Mouse (Mus musculus): ENCODE results near the gene Coro2b. TPM values are rescaled to one million over a fixed set of nuclear protein-coding genes. Genes with fewer than 3 reads are reported as not detected.

Coro2b gene
- polyA plus RNA-seq, 1 experiment from 2014 or later: 41.5 TPM

DNA sequence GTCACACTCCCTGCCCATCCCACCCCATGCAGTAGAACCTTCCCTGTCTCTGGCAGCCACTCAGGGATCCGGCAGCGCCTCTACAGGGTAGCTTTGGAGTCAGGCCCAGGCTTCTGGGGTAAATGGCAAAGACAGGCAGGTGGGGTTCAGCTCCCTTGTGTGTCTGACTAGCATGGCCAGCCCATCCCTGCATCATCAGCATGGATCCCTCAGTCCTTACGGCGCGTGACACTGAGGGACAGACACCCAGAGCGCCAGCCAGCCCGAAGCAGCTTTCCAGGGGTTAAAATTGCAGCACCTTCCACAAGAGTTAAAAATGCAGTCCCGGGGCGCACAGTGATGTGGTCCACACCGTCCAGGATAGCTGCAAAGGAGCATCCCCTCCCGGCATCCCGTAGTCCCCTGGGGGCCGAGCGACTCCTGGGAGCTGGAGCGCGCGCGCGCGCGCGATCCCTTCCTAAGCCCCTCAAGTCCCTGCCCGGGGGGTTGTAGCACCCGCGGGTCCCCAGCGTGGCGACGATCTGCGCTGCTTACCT lies 657 bp downstream of the Coro2b start:
- Histone ChIP-seq H3K27me3 (no peaks in the 10 kb centered on the region), H3K36me3 (no peaks in the 10 kb centered on the region), H3K9ac (peak overlapping the region; percentile 93), H3K4me3 (peak overlapping the region; percentile 72), H3K9me3 (no peaks in the 10 kb centered on the region), H3K4me2 (peak overlapping the region; percentile 81), H3K4me1 (replicated peaks) (peaks cover 92% of the 10 kb centered on the region), H3K27ac (replicated peaks) (peak overlapping the region; percentile 98)
- WGBS: under 1% methylated on average over 29 of the region's 29 CpGs
- ATAC-seq (ENCODE audit: low read depth): peak; percentile 41

DNA sequence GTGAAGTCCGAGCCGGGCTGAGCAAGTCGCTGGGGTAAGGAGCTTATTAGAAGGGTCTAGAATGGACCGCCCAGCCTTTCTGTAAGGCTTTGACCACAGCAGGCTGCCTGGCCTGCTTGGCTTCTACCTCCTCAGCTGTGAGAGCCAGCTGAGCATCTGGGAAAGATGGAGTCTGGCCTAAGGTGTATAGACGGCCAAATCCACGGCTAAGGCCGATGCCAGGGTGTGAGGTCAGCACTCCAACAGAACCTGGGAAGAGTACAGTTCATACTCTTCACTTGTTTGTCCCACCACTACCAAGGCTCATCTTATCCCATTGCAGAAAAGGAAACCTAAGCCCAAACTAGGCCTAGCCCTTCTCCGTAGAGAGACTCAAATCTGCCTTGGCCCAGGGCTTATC lies 1.3 kb downstream of the Coro2b start:
- 68% methylated on average over 8 of the region's 8 CpGs for WGBS
- Histone ChIP-seq H3K9me3 (no peaks in the 10 kb centered on the region), H3K4me1 (replicated peaks) (peaks cover 92% of the 10 kb centered on the region), H3K4me2 (peak overlapping the region; percentile 81), H3K9ac (peak overlapping the region; percentile 93), H3K27ac (replicated peaks) (peak overlapping the region; percentile 98), H3K4me3 (peak overlapping the region; percentile 72), H3K36me3 (no peaks in the 10 kb centered on the region), H3K27me3 (no peaks in the 10 kb centered on the region)
- ATAC-seq (ENCODE audit: low read depth): no peak

DNA sequence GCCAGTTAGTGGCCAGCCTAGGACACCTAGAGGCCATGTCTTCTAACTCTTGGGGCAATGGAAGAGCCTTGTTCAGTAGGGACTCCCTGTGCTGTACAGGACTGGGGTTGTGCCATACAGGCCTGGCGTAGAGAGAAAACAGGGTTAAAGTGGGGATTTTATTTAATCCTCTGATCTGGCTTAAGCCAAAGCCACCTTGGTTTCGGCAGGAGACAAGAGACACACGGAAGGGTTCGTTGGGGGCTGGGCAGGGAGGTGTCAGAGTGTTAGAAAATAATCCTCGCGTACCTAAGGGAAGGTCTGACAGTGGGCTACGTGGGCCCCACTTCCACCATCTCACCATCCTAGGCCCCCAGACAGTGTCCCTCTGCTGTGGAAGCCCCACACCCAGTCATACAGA lies 2.2 kb downstream of the Coro2b start:
- H3K4me3 ChIP-seq: 0 out of 2 replicates have a peak overlapping the region, but pooled peaks have one; percentile 72
- no peaks in the 10 kb centered on the region for H3K27me3 ChIP-seq
- no peak overlapping the region for H3K27ac ChIP-seq (replicated peaks)
- H3K36me3 ChIP-seq: no peaks in the 10 kb centered on the region
- peak overlapping the region; percentile 93 for H3K9ac ChIP-seq
- WGBS: 90% methylated on average over 7 of the region's 7 CpGs
- no peaks in the 10 kb centered on the region for H3K9me3 ChIP-seq
- ATAC-seq (ENCODE audit: low read depth): no peak
- peaks cover 93% of the 10 kb centered on the region for H3K4me1 ChIP-seq (replicated peaks)
- H3K4me2 ChIP-seq: peak overlapping the region; percentile 81

DNA sequence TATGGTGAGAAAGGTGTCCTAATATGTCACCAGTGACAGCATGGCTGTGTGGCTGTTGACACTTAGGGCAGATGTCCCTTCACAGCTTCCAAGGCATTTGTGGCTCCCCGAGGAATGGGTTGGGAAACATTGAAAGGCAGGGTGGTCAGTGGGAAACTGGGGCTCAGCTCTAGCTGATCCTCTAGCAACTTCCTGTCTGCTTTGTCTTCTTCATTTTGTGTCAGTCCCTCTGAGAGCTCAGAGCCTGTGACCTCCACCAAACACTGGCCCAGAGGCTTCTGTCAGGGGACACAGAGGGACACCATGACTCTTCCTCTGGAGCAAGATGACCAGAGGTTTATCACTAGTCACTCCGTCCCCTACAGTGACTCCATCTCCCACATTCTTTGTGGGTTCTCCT lies 2.7 kb downstream of the Coro2b start:
- Histone ChIP-seq H3K9me3 (no peaks in the 10 kb centered on the region), H3K27me3 (no peaks in the 10 kb centered on the region), H3K9ac (no peak overlapping the region), H3K36me3 (no peaks in the 10 kb centered on the region), H3K27ac (replicated peaks) (peak overlapping the region; percentile 98; the same call in 1 of the 2 replicates), H3K4me3 (no peak overlapping the region), H3K4me1 (replicated peaks) (peaks cover 92% of the 10 kb centered on the region), H3K4me2 (peak overlapping the region; percentile 81; the same call in 1 of the 2 replicates)
- 80% methylated on average over 2 of the region's 2 CpGs for WGBS
- no peak for ATAC-seq (ENCODE audit: low read depth)

DNA sequence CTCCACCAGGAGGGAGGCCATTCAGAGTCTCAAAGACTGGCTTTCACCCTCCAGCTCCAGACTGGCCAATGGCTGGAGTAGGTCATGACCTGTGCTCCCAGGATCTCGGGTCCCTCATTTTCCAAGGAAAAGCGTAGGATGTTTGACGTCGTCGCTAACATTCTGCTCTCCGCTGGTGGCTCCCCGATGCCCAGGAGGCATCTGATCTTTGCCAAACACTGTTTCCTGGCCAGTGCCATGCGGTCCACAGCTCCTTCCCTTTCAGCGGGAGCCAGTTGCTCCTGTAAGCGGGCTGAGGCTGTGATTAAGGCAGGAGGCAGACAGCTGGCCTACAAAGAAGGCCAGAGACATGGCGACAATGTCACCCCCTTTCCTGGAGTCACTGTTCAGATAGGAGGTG lies 4.0 kb downstream of the Coro2b start:
- Histone ChIP-seq H3K4me1 (replicated peaks) (peaks cover 91% of the 10 kb centered on the region), H3K27ac (replicated peaks) (peak overlapping the region; percentile 98), H3K9me3 (no peaks in the 10 kb centered on the region), H3K9ac (peak overlapping the region; percentile 65), H3K4me3 (no peak overlapping the region), H3K27me3 (no peaks in the 10 kb centered on the region), H3K36me3 (no peaks in the 10 kb centered on the region), H3K4me2 (peak overlapping the region; percentile 34)
- WGBS: 43% methylated on average over 11 of the region's 11 CpGs
- no peak for ATAC-seq (ENCODE audit: low read depth)

DNA sequence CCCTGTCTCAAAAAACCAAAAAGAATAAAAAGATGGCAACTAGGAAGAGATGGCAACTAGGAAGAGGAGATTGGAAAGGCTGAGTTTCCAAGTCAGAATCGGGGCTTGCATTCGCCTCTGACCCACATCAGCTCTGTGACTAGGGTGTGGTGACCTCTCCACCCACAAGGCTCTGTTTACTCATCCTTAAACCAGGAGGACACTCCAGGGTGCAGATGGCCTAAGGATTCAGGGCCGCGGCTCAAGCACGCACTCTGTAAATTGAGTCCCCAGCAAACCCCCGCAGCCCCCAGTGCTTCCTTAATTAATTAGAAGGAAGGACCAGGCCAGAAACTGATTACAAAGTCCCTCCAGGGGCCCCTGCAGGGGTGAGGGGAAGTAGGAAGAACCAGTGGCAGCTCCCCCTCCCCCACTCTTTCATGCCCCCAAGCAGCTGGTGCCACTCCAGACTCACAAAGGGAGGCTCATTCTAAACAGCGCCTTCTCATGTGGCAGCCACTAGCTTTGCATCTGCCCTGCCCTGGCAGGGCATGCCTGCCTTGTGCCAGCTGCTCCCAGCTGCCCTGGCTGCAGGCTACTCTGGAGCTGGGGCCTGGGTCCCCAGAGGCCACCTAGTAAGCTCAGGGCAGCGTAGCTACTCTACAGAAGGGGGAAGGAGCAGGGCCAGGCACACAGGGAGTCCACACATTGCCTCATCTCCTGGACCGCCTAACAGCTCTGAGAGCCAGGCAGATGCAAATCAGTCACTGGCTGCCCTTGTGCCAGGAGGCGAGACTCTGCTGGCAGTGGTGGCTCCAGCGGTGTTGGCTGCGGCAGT lies 5.2 kb downstream of the Coro2b start:
- WGBS: 9% methylated on average over 12 of the region's 12 CpGs
- no peaks in the 10 kb centered on the region for H3K27me3 ChIP-seq
- peak overlapping the region; percentile 98 for H3K27ac ChIP-seq (replicated peaks)
- no peaks in the 10 kb centered on the region for H3K9me3 ChIP-seq
- H3K36me3 ChIP-seq: no peaks in the 10 kb centered on the region
- H3K4me3 ChIP-seq: no peak overlapping the region
- H3K4me2 ChIP-seq: peak overlapping the region; percentile 34
- ATAC-seq (ENCODE audit: low read depth): peak; percentile 77
- H3K4me1 ChIP-seq (replicated peaks): peaks cover 90% of the 10 kb centered on the region
- H3K9ac ChIP-seq: peak overlapping the region; percentile 65

DNA sequence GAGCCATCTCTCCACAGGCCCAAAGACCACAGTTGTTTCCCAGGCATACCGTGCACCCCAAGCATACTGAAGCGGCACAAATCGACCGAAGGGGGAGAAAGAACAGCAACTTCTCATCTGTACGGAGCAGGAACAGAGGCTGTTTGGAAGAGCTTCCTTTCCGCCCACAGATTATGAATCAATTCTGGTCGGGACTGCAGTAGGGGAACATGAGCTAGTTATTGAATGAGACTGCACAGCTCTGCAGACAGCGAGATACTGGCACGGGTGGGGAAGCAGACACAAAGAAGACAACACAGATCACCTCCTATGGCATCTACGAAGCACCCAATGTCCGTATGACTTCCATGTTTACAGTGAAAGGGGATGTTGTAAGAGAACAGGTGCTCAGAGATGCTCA lies 8.3 kb downstream of the Coro2b start:
- H3K4me2 ChIP-seq: no peak overlapping the region
- H3K27me3 ChIP-seq: no peaks in the 10 kb centered on the region
- no peak overlapping the region for H3K9ac ChIP-seq
- 86% methylated on average over 11 of the region's 11 CpGs for WGBS
- ATAC-seq (ENCODE audit: low read depth): no peak
- H3K4me1 ChIP-seq (replicated peaks): peaks cover 94% of the 10 kb centered on the region
- H3K36me3 ChIP-seq: no peaks in the 10 kb centered on the region
- H3K4me3 ChIP-seq: no peak overlapping the region
- no peak overlapping the region for H3K27ac ChIP-seq (replicated peaks)
- H3K9me3 ChIP-seq: no peaks in the 10 kb centered on the region

DNA sequence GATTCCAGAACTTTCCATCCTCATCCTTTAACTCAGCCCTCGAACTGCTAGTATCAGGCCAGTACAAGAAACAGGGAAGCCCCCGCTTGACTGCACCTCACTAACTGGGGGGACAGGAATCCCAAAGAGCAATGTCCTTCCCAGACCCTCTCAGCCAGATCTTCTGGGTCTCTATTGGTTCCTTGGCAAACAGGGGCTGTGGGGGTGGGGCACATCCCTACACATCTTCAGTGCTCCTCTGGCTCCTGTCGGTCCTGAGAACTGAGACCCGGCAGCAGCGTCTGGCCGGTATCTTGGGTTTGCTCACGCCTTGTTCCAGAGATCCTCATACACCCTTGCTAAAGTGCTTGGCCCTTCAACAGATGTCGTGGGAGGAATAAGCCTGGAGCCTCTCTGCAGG lies 10.0 kb downstream of the Coro2b start:
- no peak for ATAC-seq (ENCODE audit: low read depth)
- WGBS: 86% methylated on average over 8 of the region's 8 CpGs
- peaks cover 94% of the 10 kb centered on the region for H3K4me1 ChIP-seq (replicated peaks)
- H3K27me3 ChIP-seq: no peaks in the 10 kb centered on the region
- no peak overlapping the region for H3K9ac ChIP-seq
- no peaks in the 10 kb centered on the region for H3K36me3 ChIP-seq
- no peak overlapping the region for H3K4me3 ChIP-seq
- H3K9me3 ChIP-seq: no peaks in the 10 kb centered on the region
- no peak overlapping the region for H3K4me2 ChIP-seq
- peak overlapping the region; percentile 69 for H3K27ac ChIP-seq (replicated peaks)

DNA sequence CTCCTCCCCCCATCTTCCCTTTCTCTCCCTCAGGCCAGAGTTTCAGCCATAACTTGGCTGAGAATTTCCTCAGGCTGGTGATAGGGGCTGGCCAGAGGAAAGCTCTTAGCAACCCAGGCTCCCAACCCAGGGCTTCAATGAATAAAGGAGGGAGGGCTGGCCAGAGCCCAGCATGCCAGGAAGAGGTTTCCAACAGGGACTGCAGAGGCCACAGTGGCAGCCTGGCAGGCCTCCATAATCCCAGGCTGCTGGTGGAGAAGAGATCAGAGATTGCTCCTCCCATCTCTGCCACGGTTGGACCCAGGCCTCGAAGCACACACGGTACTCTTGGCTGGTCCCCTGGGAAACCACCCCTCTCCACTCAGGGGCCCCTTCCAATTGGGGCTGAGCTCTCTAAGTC lies 10.4 kb downstream of the Coro2b start:
- Histone ChIP-seq H3K4me1 (replicated peaks) (peaks cover 94% of the 10 kb centered on the region), H3K36me3 (no peaks in the 10 kb centered on the region), H3K4me2 (no peak overlapping the region), H3K27me3 (no peaks in the 10 kb centered on the region), H3K9ac (peak overlapping the region; percentile 42; the same call in 1 of the 2 replicates), H3K27ac (replicated peaks) (peak overlapping the region; percentile 69), H3K4me3 (no peak overlapping the region), H3K9me3 (no peaks in the 10 kb centered on the region)
- WGBS: 16% methylated on average over 3 of the region's 3 CpGs
- ATAC-seq (ENCODE audit: low read depth): peak; percentile 66

DNA sequence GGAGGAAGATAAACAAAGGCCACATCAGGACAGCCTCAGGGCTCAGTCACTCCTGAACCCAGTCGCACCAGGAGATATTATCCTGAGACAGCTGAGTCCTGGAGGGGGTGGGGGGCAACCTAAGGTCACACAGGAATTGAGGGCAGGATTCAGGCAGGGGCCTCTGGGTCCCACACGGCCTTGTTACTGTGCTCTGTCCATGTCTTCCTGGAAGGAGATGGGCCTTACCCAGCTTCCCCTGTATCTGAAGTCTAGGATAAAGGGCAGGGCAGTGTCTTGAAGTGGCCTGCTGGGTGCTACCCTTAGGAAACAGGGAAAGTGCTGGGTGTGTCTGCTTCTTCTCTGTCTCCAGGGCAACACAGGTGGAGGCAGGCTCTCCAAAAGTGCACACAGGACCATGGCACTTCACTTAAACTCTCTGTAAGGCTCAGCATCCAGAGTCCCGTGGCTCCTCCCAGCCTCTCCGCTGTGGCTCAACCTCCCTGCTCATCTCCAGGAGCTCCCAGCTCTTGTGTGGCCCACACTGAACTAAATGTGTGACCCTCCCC lies 12.0 kb downstream of the Coro2b start:
- H3K9me3 ChIP-seq: no peaks in the 10 kb centered on the region
- H3K4me2 ChIP-seq: no peak overlapping the region
- H3K27me3 ChIP-seq: no peaks in the 10 kb centered on the region
- peak overlapping the region; percentile 38; the same call in 1 of the 2 replicates for H3K9ac ChIP-seq
- ATAC-seq (ENCODE audit: low read depth): no peak
- H3K4me3 ChIP-seq: no peak overlapping the region
- H3K4me1 ChIP-seq (replicated peaks): peaks cover 94% of the 10 kb centered on the region
- no peaks in the 10 kb centered on the region for H3K36me3 ChIP-seq
- peak overlapping the region; percentile 69 for H3K27ac ChIP-seq (replicated peaks)
- WGBS: 46% methylated on average over 4 of the region's 4 CpGs

DNA sequence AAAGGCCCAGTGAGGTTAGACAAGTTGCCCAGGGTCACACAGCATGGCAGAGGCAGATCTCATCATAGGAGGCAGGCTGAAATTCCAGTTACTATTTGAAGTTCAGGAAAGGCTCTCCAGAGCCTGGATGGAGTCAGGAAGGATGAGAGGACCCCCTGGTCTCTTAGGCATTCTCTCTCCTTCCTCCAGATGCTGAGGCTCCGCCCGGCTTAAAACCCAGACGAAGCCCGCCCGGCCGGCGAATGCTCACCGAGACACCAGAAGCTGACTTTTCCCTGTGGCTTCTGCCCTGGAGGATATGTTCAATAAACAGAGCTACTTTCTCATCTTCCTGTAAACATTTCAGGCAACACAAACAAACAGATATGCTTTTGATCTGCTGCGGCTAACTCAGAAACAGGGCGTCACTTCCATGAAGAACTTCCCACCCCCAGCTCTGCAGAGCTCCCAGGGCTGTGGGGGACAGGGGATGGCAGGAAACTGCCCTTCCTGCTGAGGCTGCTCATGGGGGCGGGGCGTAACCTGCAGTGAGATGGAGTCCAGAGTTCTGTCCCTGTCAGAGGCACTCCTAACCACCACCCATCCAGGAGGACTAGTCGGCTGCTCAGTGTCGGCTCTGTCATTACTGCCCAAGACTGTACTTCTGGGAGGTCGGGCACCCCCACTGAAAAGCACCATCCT lies 13.9 kb downstream of the Coro2b start:
- no peaks in the 10 kb centered on the region for H3K36me3 ChIP-seq
- H3K9ac ChIP-seq: peak overlapping the region; percentile 0; the same call in 1 of the 2 replicates
- no peaks in the 10 kb centered on the region for H3K27me3 ChIP-seq
- WGBS: 27% methylated on average over 15 of the region's 15 CpGs
- H3K4me1 ChIP-seq (replicated peaks): peaks cover 97% of the 10 kb centered on the region
- no peaks in the 10 kb centered on the region for H3K9me3 ChIP-seq
- peak overlapping the region; percentile 71 for H3K27ac ChIP-seq (replicated peaks)
- H3K4me2 ChIP-seq: no peak overlapping the region; the same call in 1 of the 2 replicates
- no peak for ATAC-seq (ENCODE audit: low read depth)
- H3K4me3 ChIP-seq: no peak overlapping the region

DNA sequence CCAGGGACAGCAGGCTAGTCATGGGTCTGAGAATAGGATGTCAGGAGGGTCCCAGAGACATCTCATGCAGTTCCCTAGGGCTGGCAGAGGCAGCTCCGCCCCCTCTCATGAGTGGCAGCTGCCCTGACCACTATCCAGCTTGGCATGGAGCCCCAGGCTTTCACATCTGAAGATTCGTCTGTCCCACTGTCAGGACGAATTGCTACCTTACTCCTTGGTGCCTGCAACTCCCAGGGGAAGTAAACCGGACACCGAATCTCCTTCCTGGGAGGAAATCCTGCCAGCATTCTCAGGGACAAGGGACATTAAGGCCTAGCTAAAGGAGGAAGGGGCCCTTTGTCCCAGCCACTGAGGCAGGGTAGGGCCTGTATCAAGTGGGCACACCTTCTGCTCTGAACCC lies 14.6 kb downstream of the Coro2b start:
- no peak for ATAC-seq (ENCODE audit: low read depth)
- H3K4me3 ChIP-seq: no peak overlapping the region
- H3K9ac ChIP-seq: 0 out of 2 replicates have a peak overlapping the region, but pooled peaks have one; percentile 0
- H3K4me2 ChIP-seq: no peak overlapping the region
- 44% methylated on average over 5 of the region's 5 CpGs for WGBS
- no peaks in the 10 kb centered on the region for H3K27me3 ChIP-seq
- H3K4me1 ChIP-seq (replicated peaks): peaks cover 100% of the 10 kb centered on the region
- no peaks in the 10 kb centered on the region for H3K36me3 ChIP-seq
- H3K27ac ChIP-seq (replicated peaks): peak overlapping the region; percentile 71
- no peaks in the 10 kb centered on the region for H3K9me3 ChIP-seq
